Mouse (Mus musculus) forebrain, embryonic 16.5 days (tissue): Measurements from ENCODE around the gene Camta1. TPM values are rescaled to one million over a fixed set of nuclear protein-coding genes. Genes with fewer than 3 reads are reported as not detected.

Source experiments
- ATAC-seq: fragments of 200-750 bp; cut with Nextera tagmentation; 2 replicates; pipeline ENCODE4 v1.8.0; 2017; ENCODE audit warnings: mild to moderate bottlenecking, moderate library complexity
- H3K27ac ChIP-seq: fragments of 300-500 bp; sonication (generic); 2 replicates; pipeline ENCODE4 v1.5.1; 2014; ENCODE audit warnings: low read length, control low read depth
- H3K27me3 ChIP-seq: fragments of 300-500 bp; sonication (generic); replicated peaks from 2 replicates; pipeline ENCODE4 v1.6.1; 2014; ENCODE audit warnings: low read length; ENCODE audit not compliant: control insufficient read depth, insufficient read depth
- H3K36me3 ChIP-seq: fragments of 300-500 bp; sonication (generic); 2 replicates; pipeline ENCODE4 v1.6.1; 2014; ENCODE audit not compliant: control insufficient read depth, insufficient read depth
- H3K4me1 ChIP-seq: fragments of 300-500 bp; sonication (generic); replicated peaks from 2 replicates; pipeline ENCODE4 v1.6.1; 2014; ENCODE audit warnings: low read length; ENCODE audit not compliant: control insufficient read depth, insufficient read depth
- H3K4me2 ChIP-seq: fragments of 300-500 bp; sonication (generic); 2 replicates; pipeline ENCODE4 v1.6.1; 2014; ENCODE audit warnings: mild to moderate bottlenecking, low read length, control low read depth
- H3K4me3 ChIP-seq: fragments of 300-500 bp; sonication (generic); replicated peaks from 2 replicates; pipeline ENCODE4 v1.5.1; 2014; ENCODE audit warnings: mild to moderate bottlenecking, low read length, control low read depth
- H3K9ac ChIP-seq: fragments of 300-500 bp; sonication (generic); replicated peaks from 2 replicates; pipeline ENCODE4 v1.6.1; 2014; ENCODE audit warnings: low read depth, low read length, control low read depth
- H3K9me3 ChIP-seq: fragments of 300-500 bp; sonication (generic); 2 replicates; pipeline ENCODE4 v1.6.1; 2016; ENCODE audit warnings: low read length; ENCODE audit not compliant: control insufficient read depth
- WGBS: fragments of 180-500 bp; shearing (Covaris S2); extraction: QIAGEN DNeasy Blood & Tissue Kit; methylation state at CpG from one replicate; pipeline ENCODE4 v1.1.7; 2014; 5-methylcytosine and 5-hydroxymethylcytosine counted together
- polyA plus RNA-seq: library from polyadenylated mRNA; unstranded; fragments of >200 nt; fragmentation: Nextera tagmentation; extraction: Ambion mirVana; gene quantifications from 2 replicates; pipeline ENCODE4 v1.2.1, GENCODE M21; 2015

Camta1 gene
- polyA plus RNA-seq, result 119 and 123 TPM in 2 replicates

- under 1% methylated on average over 79 of the region's 85 CpGs for WGBS
- ATAC-seq, result peak; percentile 97
- H3K9ac ChIP-seq, result peak within 1 kb of the TSS; percentile 80
- peaks cover 15% of the 10 kb centered on the region for H3K4me1 ChIP-seq
- no peaks in the 10 kb centered on the region for H3K27me3 ChIP-seq
- no peaks in the 10 kb centered on the region for H3K9me3 ChIP-seq
- peak within 1 kb of the TSS; percentile 86 for H3K27ac ChIP-seq
- no peaks in the 10 kb centered on the region for H3K36me3 ChIP-seq
- H3K4me2 ChIP-seq, result peak within 1 kb of the TSS; percentile 96
- peak within 1 kb of the TSS; percentile 76 for H3K4me3 ChIP-seq
Observed at GRCm38 (mm10) chr4:151861806-151862739, at the start of gene Camta1. Gene Camta1 (minus strand): TSS chr4:151861876.

- no peaks in the 10 kb centered on the region for H3K36me3 ChIP-seq
- no peaks in the 10 kb centered on the region for H3K27me3 ChIP-seq
- H3K9me3 ChIP-seq, result no peaks in the 10 kb centered on the region
- WGBS, result 78% methylated on average over 8 of the region's 8 CpGs
- peaks cover 4% of the 10 kb centered on the region for H3K4me1 ChIP-seq
- no peak overlapping the region for H3K27ac ChIP-seq
- no peak overlapping the region for H3K9ac ChIP-seq
- no peak overlapping the region for H3K4me2 ChIP-seq
- no peak overlapping the region for H3K4me3 ChIP-seq
- ATAC-seq, result no peak
Observed at GRCm38 (mm10) chr4:151908809-151909208, 47.1 kb upstream of the Camta1 start.

GRCm38 (mm10) chr4:151907577-151908343 lies 46.1 kb upstream of the Camta1 start:
- Histone ChIP-seq H3K9ac (no peak overlapping the region), H3K4me2 (no peak overlapping the region), H3K36me3 (no peaks in the 10 kb centered on the region), H3K9me3 (no peaks in the 10 kb centered on the region), H3K4me1 (peaks cover 4% of the 10 kb centered on the region), H3K27ac (no peak overlapping the region), H3K27me3 (no peaks in the 10 kb centered on the region), H3K4me3 (no peak overlapping the region)
- no peak for ATAC-seq
- WGBS, result 79% methylated on average over 26 of the region's 26 CpGs

- ATAC-seq, result no peak
- Histone ChIP-seq H3K36me3 (no peaks in the 10 kb centered on the region), H3K4me3 (no peak overlapping the region), H3K27me3 (no peaks in the 10 kb centered on the region), H3K27ac (no peak overlapping the region), H3K4me2 (no peak overlapping the region), H3K4me1 (peaks cover 4% of the 10 kb centered on the region), H3K9ac (no peak overlapping the region), H3K9me3 (no peaks in the 10 kb centered on the region)
- WGBS, result 77% methylated on average over 4 of the region's 4 CpGs
Observed at GRCm38 (mm10) chr4:151905621-151906020, 43.9 kb upstream of the Camta1 start.

- Histone ChIP-seq H3K4me3 (no peak overlapping the region), H3K4me1 (peaks cover 4% of the 10 kb centered on the region), H3K27me3 (no peaks in the 10 kb centered on the region), H3K4me2 (no peak overlapping the region), H3K36me3 (no peaks in the 10 kb centered on the region), H3K27ac (no peak overlapping the region), H3K9me3 (no peaks in the 10 kb centered on the region), H3K9ac (no peak overlapping the region)
- ATAC-seq, result no peak
- WGBS, result 57% methylated on average over 11 of the region's 11 CpGs
Observed at GRCm38 (mm10) chr4:151904098-151904497, 42.4 kb upstream of the Camta1 start.

- 62% methylated on average over 14 of the region's 14 CpGs for WGBS
- H3K9ac ChIP-seq, result no peak overlapping the region
- no peak for ATAC-seq
- no peak overlapping the region for H3K27ac ChIP-seq
- H3K27me3 ChIP-seq, result no peaks in the 10 kb centered on the region
- H3K4me2 ChIP-seq, result no peak overlapping the region
- H3K4me1 ChIP-seq, result peaks cover 10% of the 10 kb centered on the region
- no peak overlapping the region for H3K4me3 ChIP-seq
- no peaks in the 10 kb centered on the region for H3K9me3 ChIP-seq
- no peaks in the 10 kb centered on the region for H3K36me3 ChIP-seq
Observed at GRCm38 (mm10) chr4:151902689-151903241, 41.1 kb upstream of the Camta1 start.

GRCm38 (mm10) chr4:151902046-151902688 lies 40.5 kb upstream of the Camta1 start:
- H3K27ac ChIP-seq, result no peak overlapping the region
- H3K4me1 ChIP-seq, result peaks cover 10% of the 10 kb centered on the region
- 84% methylated on average over 17 of the region's 17 CpGs for WGBS
- H3K9me3 ChIP-seq, result no peaks in the 10 kb centered on the region
- no peak overlapping the region for H3K4me3 ChIP-seq
- no peaks in the 10 kb centered on the region for H3K27me3 ChIP-seq
- ATAC-seq, result no peak
- no peak overlapping the region for H3K9ac ChIP-seq
- no peaks in the 10 kb centered on the region for H3K36me3 ChIP-seq
- H3K4me2 ChIP-seq, result no peak overlapping the region

- Histone ChIP-seq H3K4me1 (peaks cover 7% of the 10 kb centered on the region), H3K9ac (no peak overlapping the region), H3K27me3 (no peaks in the 10 kb centered on the region), H3K27ac (no peak overlapping the region), H3K36me3 (no peaks in the 10 kb centered on the region), H3K4me2 (no peak overlapping the region), H3K9me3 (no peaks in the 10 kb centered on the region), H3K4me3 (no peak overlapping the region)
- WGBS, result 69% methylated on average over 11 of the region's 11 CpGs
- no peak for ATAC-seq
Observed at GRCm38 (mm10) chr4:151901422-151901821, 39.7 kb upstream of the Camta1 start.

- ATAC-seq, result no peak
- H3K27ac ChIP-seq, result no peak overlapping the region
- WGBS, result 81% methylated on average over 6 of the region's 6 CpGs
- H3K4me2 ChIP-seq, result no peak overlapping the region
- H3K27me3 ChIP-seq, result no peaks in the 10 kb centered on the region
- H3K9ac ChIP-seq, result no peak overlapping the region
- no peaks in the 10 kb centered on the region for H3K36me3 ChIP-seq
- no peaks in the 10 kb centered on the region for H3K9me3 ChIP-seq
- H3K4me1 ChIP-seq, result peaks cover 6% of the 10 kb centered on the region
- H3K4me3 ChIP-seq, result no peak overlapping the region
Observed at GRCm38 (mm10) chr4:151900735-151901134, 39.1 kb upstream of the Camta1 start.
